In genomic region chr1:59848327-59848726, GRCm38 (mm10) we compare ENCODE assay signal across 23 mouse cellular contexts.
DNase-seq lines count a peak whose midpoint lies in the region; ATAC-seq and TF ChIP-seq lines count a peak whose summit lies in the region.
"Had no signal": no experiment of that assay in that cellular context is flagged by ENCODE, and none has a peak within 500 bp of the region (broad histone marks: within the 10 kb centered on the region; RNA-seq: fewer than 3 reads in every experiment).

No protein-coding gene starts in this region.

- H3K9ac ChIP-seq in forebrain, postnatal 0 days, result no peak overlapping the region
- no peak overlapping the region for H3K9ac ChIP-seq in forebrain, embryonic 15.5 days (replicated peaks)
- H3K9ac ChIP-seq in neural tube, embryonic 13.5 days, result no peak overlapping the region
- H3K9ac ChIP-seq in neural tube, embryonic 15.5 days (replicated peaks), result no peak overlapping the region
- H3K9ac ChIP-seq: heart, embryonic 13.5 days; hindbrain, embryonic 13.5 days; kidney, embryonic 15.5 days; limb, embryonic 13.5 days; liver, embryonic 12.5 days; midbrain, embryonic 12.5 days had no signal

- H3K4me1 ChIP-seq in forebrain, postnatal 0 days (ENCODE audit: insufficient read depth), result no peaks in the 10 kb centered on the region
- H3K4me1 ChIP-seq in forebrain, embryonic 15.5 days, result no peaks in the 10 kb centered on the region
- H3K4me1 ChIP-seq in neural tube, embryonic 13.5 days (replicated peaks), result 0 out of 2 replicates have a peak, but pooled peaks cover 5% of the 10 kb centered on the region
- no peaks in the 10 kb centered on the region for H3K4me1 ChIP-seq in neural tube, embryonic 15.5 days
- H3K4me1 ChIP-seq: heart, embryonic 13.5 days; kidney, embryonic 15.5 days; limb, embryonic 13.5 days; liver, embryonic 12.5 days; midbrain, embryonic 12.5 days had no signal

- TF ChIP-seq CTCF in forebrain, postnatal 0 days (IDR thresholded peaks at IDR 0.05; ENCODE audit: low read depth), result no peak

- no peaks in the 10 kb centered on the region for H3K27me3 ChIP-seq in forebrain, postnatal 0 days (ENCODE audit: insufficient read depth, low read length)
- H3K27me3 ChIP-seq in forebrain, embryonic 15.5 days, result no peaks in the 10 kb centered on the region
- H3K27me3 ChIP-seq in neural tube, embryonic 13.5 days, result no peaks in the 10 kb centered on the region
- H3K27me3 ChIP-seq in neural tube, embryonic 15.5 days (replicated peaks), result no peaks in the 10 kb centered on the region
- H3K27me3 ChIP-seq: heart, embryonic 13.5 days; hindbrain, embryonic 13.5 days; kidney, embryonic 15.5 days; limb, embryonic 13.5 days; liver, embryonic 12.5 days; midbrain, embryonic 12.5 days had no signal

- no peaks in the 10 kb centered on the region for H3K9me3 ChIP-seq in forebrain, postnatal 0 days (ENCODE audit: low read length)
- no peaks in the 10 kb centered on the region for H3K9me3 ChIP-seq in forebrain, embryonic 15.5 days
- H3K9me3 ChIP-seq in neural tube, embryonic 13.5 days, result no peaks in the 10 kb centered on the region
- no peaks in the 10 kb centered on the region for H3K9me3 ChIP-seq in neural tube, embryonic 15.5 days (replicated peaks)
- H3K9me3 ChIP-seq: heart, embryonic 13.5 days; hindbrain, embryonic 13.5 days; kidney, embryonic 15.5 days; limb, embryonic 13.5 days; liver, embryonic 12.5 days; midbrain, embryonic 12.5 days had no signal

- ATAC-seq in forebrain, postnatal 0 days, result peak; percentile 50; the same call in 1 of the 2 replicates
- ATAC-seq in forebrain, embryonic 15.5 days (replicated peaks), result no peak
- ATAC-seq in neural tube, embryonic 13.5 days (ENCODE audit: low read depth), result peak; percentile 27; the same call in 1 of the 2 replicates
- ATAC-seq in neural tube, embryonic 15.5 days (ENCODE audit: low FRiP score), result no peak
- ATAC-seq: CD4-positive, CD25-positive, alpha-beta regulatory T cell, adult 4 months; liver, embryonic 12.5 days had no signal

- DNase-seq in adrenal gland, postnatal 14 days, result peak; percentile 6
- no peak for DNase-seq in adrenal gland, postnatal 25 days
- DNase-seq in forebrain, postnatal 0 days, result peak; percentile 33
- no peak for DNase-seq in gastrocnemius, postnatal 4 days (ENCODE audit: low spot score in 2 of 2)
- DNase-seq: cerebellum, adult 9-10 months; gastrocnemius, postnatal 10 days; heart, adult 11 months; heart, postnatal 14 days; kidney, adult 11 months; kidney, postnatal 36 days; lung, adult 18-20 months; lung, postnatal 10 days had no signal

- no peak overlapping the region for H3K4me3 ChIP-seq in forebrain, postnatal 0 days (ENCODE audit: low read depth, low read length)
- H3K4me3 ChIP-seq in forebrain, embryonic 15.5 days, result no peak overlapping the region
- H3K4me3 ChIP-seq in neural tube, embryonic 13.5 days, result no peak overlapping the region
- H3K4me3 ChIP-seq in neural tube, embryonic 15.5 days (replicated peaks), result no peak overlapping the region
- H3K4me3 ChIP-seq: erythroblast, embryonic 14.5 days; heart, embryonic 13.5 days; hindbrain, embryonic 13.5 days; kidney, embryonic 15.5 days; limb, embryonic 13.5 days; liver, embryonic 12.5 days; midbrain, embryonic 12.5 days had no signal

- no peak overlapping the region for H3K4me2 ChIP-seq in forebrain, postnatal 0 days (ENCODE audit: low read depth)
- no peak overlapping the region for H3K4me2 ChIP-seq in forebrain, embryonic 15.5 days (replicated peaks)
- H3K4me2 ChIP-seq in neural tube, embryonic 13.5 days, result no peak overlapping the region
- H3K4me2 ChIP-seq in neural tube, embryonic 15.5 days, result no peak overlapping the region
- H3K4me2 ChIP-seq: heart, embryonic 13.5 days; hindbrain, embryonic 13.5 days; kidney, embryonic 15.5 days; limb, embryonic 13.5 days; liver, embryonic 12.5 days; midbrain, embryonic 12.5 days had no signal

- 0 out of 2 replicates have a peak, but pooled peaks cover 8% of the 10 kb centered on the region for H3K36me3 ChIP-seq in forebrain, postnatal 0 days (ENCODE audit: insufficient read depth)
- peaks cover 26% of the 10 kb centered on the region for H3K36me3 ChIP-seq in forebrain, embryonic 15.5 days
- H3K36me3 ChIP-seq in neural tube, embryonic 13.5 days, result peaks cover 43% of the 10 kb centered on the region
- peaks cover 18% of the 10 kb centered on the region for H3K36me3 ChIP-seq in neural tube, embryonic 15.5 days

- 76% methylated on average over 8 of the region's 8 CpGs for WGBS in forebrain, postnatal 0 days
- WGBS in forebrain, embryonic 15.5 days, result 80% methylated on average over 8 of the region's 8 CpGs
- WGBS in neural tube, embryonic 13.5 days, result 81% methylated on average over 8 of the region's 8 CpGs
- WGBS in neural tube, embryonic 15.5 days, result 81% methylated on average over 8 of the region's 8 CpGs

- H3K27ac ChIP-seq in forebrain, postnatal 0 days (ENCODE audit: low read depth, low read length), result no peak overlapping the region
- no peak overlapping the region; the same call in 1 of the 2 replicates for H3K27ac ChIP-seq in forebrain, embryonic 15.5 days (replicated peaks)
- H3K27ac ChIP-seq in neural tube, embryonic 13.5 days (replicated peaks), result peak overlapping the region; percentile 49; the same call in 1 of the 2 replicates
- H3K27ac ChIP-seq in neural tube, embryonic 15.5 days (replicated peaks), result no peak overlapping the region
- H3K27ac ChIP-seq: heart, embryonic 13.5 days; kidney, embryonic 15.5 days; limb, embryonic 13.5 days; liver, embryonic 12.5 days; midbrain, embryonic 12.5 days had no signal

Comparison
In these comparisons a context has a peak if more than half of its experiments do, and no peak if none do; other contexts are left out.
1. DNase-seq: peak in adrenal gland, postnatal 14 days (single experiment) and forebrain, postnatal 0 days (single experiment); none in adrenal gland, postnatal 25 days (single experiment) and gastrocnemius, postnatal 4 days (0 of 2).
2. ATAC-seq: peak in forebrain, postnatal 0 days (single experiment) and neural tube, embryonic 13.5 days (single experiment); none in forebrain, embryonic 15.5 days (single experiment) and neural tube, embryonic 15.5 days (single experiment).